Mouse (Mus musculus) heart, adult 2 months (tissue): ENCODE measurements at regions not wholly inside any gene's neighbourhood (a gene's known extent, or its start where the extent isn't known, plus 50 kb on each side); places are given as distances from the start of the nearest gene placed in this dataset.
A peak's percentile ranks its signal among the peaks of the same experiment; 100 is the strongest.

ENCODE experiments used
- DNase-seq, 2 experiments: peaks; one replicate each; pipeline ENCODE4 v3.0.0; 2021
- H3K27ac ChIP-seq: fragments of 200-600 bp; 2 replicates; pipeline ENCODE4 v1.8.1; 2022
- H3K27me3 ChIP-seq: fragments of 200-500 bp; 2 replicates; pipeline ENCODE4 v1.6.1; 2012; ENCODE audit warnings: mild to moderate bottlenecking, low read length, inconsistent platforms, mixed read lengths; ENCODE audit not compliant: control insufficient read depth, insufficient read depth
- H3K36me3 ChIP-seq: fragments of 200-500 bp; 2 replicates; pipeline ENCODE4 v1.6.1; 2012; ENCODE audit warnings: low read length, inconsistent platforms; ENCODE audit not compliant: control insufficient read depth, insufficient read depth
- H3K4me1 ChIP-seq: fragments of 200-500 bp; 2 replicates; pipeline ENCODE4 v1.6.1; 2011; ENCODE audit warnings: low read length; ENCODE audit not compliant: control insufficient read depth, insufficient read depth
- H3K4me3 ChIP-seq: fragments of 200-600 bp; 2 replicates; pipeline ENCODE4 v1.8.1; 2022
- H3K79me2 ChIP-seq: fragments of 200-500 bp; replicated peaks from 2 replicates; pipeline ENCODE4 v1.6.1; 2012; ENCODE audit warnings: mild to moderate bottlenecking, inconsistent platforms, low read length, moderate library complexity, mixed read lengths; ENCODE audit not compliant: control insufficient read depth, insufficient read depth
- H3K9ac ChIP-seq: fragments of 200-500 bp; 2 replicates; pipeline ENCODE4 v1.6.1; 2012; ENCODE audit warnings: low read depth, mild to moderate bottlenecking, control low read depth, inconsistent platforms, low read length, mixed read lengths
- CTCF ChIP-seq: fragments of 200-600 bp; IDR thresholded peaks from 2 replicates; pipeline ENCODE4 v1.8.1; 2022; ENCODE audit warnings: antibody characterized with exemption, mild to moderate bottlenecking, moderate library complexity
- EP300 ChIP-seq: fragments of 200-500 bp; IDR thresholded peaks from 2 replicates; pipeline ENCODE4 v1.6.1; 2011; ENCODE audit warnings: low read depth, low read length, control low read depth; ENCODE audit not compliant: insufficient read depth
- POLR2A ChIP-seq: fragments of 200-500 bp; IDR thresholded peaks from 2 replicates; pipeline ENCODE4 v1.6.1; 2011; ENCODE audit warnings: mild to moderate bottlenecking, low read depth, low read length, control low read depth; ENCODE audit not compliant: insufficient read depth
- WGBS: fragments of 180-500 bp; shearing (Covaris S2); methylation state at CpG from one replicate; pipeline ENCODE4 v1.1.7; 2018; 5-methylcytosine and 5-hydroxymethylcytosine counted together
- intact Hi-C: fragments of 180-260 bp; cut with DNase I; formaldehyde crosslinking; loops from one replicate; pipeline ENCODE4 v1.15.1; 2025

GRCm38 (mm10) chr5:111987036-111987435 lies 253.3 kb downstream of the Gm26897 start:
- H3K79me2 ChIP-seq = no peaks in the 10 kb centered on the region
- TF ChIP-seq CTCF (no peak), EP300 (no peak), POLR2A (no peak)
- DNase-seq = no peak
- no peak overlapping the region for H3K27ac ChIP-seq
- no peak overlapping the region for H3K4me3 ChIP-seq
- no peaks in the 10 kb centered on the region for H3K36me3 ChIP-seq
- H3K27me3 ChIP-seq = no peaks in the 10 kb centered on the region
- no peaks in the 10 kb centered on the region for H3K4me1 ChIP-seq
- no peak overlapping the region for H3K9ac ChIP-seq
- WGBS = 51% methylated on average over 6 of the region's 6 CpGs
- intact Hi-C loops = no loop called here

- H3K4me1 ChIP-seq = no peaks in the 10 kb centered on the region
- H3K9ac ChIP-seq = no peak overlapping the region
- H3K27ac ChIP-seq = no peak overlapping the region
- TF ChIP-seq CTCF = no peak
- no peak for TF ChIP-seq POLR2A
- TF ChIP-seq EP300 = no peak
- no peaks in the 10 kb centered on the region for H3K27me3 ChIP-seq
- H3K36me3 ChIP-seq = no peaks in the 10 kb centered on the region
- H3K4me3 ChIP-seq = no peak overlapping the region
- intact Hi-C loops = no loop called here
- no peak for DNase-seq
- no peaks in the 10 kb centered on the region for H3K79me2 ChIP-seq
- 85% methylated on average over 10 of the region's 10 CpGs for WGBS
Measured at GRCm38 (mm10) chr5:111991805-111992204, 258.1 kb downstream of the Gm26897 start.

DNA sequence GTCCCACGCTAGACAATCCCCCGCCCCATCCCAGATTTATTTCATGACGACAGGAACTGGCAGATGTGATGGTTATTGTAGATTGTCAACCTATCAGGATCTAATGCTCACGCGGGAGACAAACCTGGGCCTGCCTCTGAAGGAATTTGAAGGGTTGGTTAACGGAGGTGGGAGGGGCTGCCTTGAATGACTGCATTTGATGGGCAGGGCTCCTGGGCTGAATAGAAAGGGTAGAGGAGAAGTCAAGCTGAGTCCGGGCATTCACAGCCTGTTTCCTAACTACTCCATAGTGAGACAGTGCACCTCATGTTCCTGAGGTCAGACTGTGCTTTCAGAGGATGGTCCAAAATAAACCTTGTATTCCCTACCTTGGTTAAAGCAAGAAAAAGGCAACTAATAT lies 259.1 kb downstream of the Cryba4 start:
- intact Hi-C loops = no loop called here
- Histone ChIP-seq H3K27ac (no peak overlapping the region), H3K36me3 (no peaks in the 10 kb centered on the region), H3K9ac (no peak overlapping the region), H3K27me3 (no peaks in the 10 kb centered on the region), H3K79me2 (no peaks in the 10 kb centered on the region), H3K4me1 (no peaks in the 10 kb centered on the region), H3K4me3 (no peak overlapping the region)
- 73% methylated on average over 7 of the region's 7 CpGs for WGBS
- DNase-seq = no peak
- TF ChIP-seq EP300 (no peak), POLR2A (no peak), CTCF (no peak)

DNA sequence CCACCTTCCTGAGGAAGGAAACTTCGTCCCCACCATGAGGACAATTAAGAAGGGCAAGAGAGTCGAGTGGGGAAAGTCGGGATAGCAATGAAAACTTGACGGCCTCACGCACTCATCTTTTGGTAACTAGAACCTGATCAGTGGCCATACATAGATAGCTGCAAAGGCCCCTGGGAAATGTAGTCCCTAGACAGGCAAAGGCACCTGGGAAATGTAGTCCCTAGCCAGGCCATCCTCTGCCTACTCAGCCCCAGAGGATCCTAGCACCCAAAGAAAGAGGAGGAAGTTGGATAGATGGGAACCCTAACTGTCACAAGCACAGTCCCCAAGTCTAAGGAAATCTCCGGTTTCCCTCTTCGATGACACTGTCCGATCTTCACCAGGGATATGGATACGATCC lies 258.4 kb downstream of the Cryba4 start:
- H3K36me3 ChIP-seq = no peaks in the 10 kb centered on the region
- no peaks in the 10 kb centered on the region for H3K79me2 ChIP-seq
- WGBS = 66% methylated on average over 9 of the region's 9 CpGs
- H3K4me1 ChIP-seq = no peaks in the 10 kb centered on the region
- no peak overlapping the region for H3K4me3 ChIP-seq
- H3K9ac ChIP-seq = no peak overlapping the region
- TF ChIP-seq POLR2A = no peak
- TF ChIP-seq CTCF = no peak
- TF ChIP-seq EP300 = no peak
- intact Hi-C loops = no loop called here
- DNase-seq = no peak
- no peaks in the 10 kb centered on the region for H3K27me3 ChIP-seq
- no peak overlapping the region for H3K27ac ChIP-seq

DNA sequence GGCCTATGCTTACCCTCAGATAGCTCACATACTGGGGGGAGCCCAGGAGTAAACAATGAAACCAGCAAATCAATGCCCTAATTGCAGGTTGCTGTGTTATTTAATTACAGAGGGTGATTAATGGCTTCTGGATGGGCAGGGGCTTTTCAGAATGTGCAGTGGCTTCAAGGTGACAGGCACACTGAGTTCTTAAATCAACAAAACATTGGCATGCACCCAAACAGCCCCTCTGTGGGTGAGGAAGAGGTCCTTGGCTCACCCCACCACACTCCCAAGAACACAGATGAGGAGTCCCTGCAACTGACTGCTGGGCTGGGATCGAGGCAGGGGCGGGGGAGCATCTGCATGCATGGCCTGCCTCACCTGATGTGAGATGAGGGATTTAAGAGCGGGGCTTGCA lies 255.5 kb downstream of the Cryba4 start:
- H3K36me3 ChIP-seq = no peaks in the 10 kb centered on the region
- no peaks in the 10 kb centered on the region for H3K27me3 ChIP-seq
- no peak for DNase-seq
- H3K4me1 ChIP-seq = no peaks in the 10 kb centered on the region
- intact Hi-C loops = no loop called here
- WGBS = 53% methylated on average over 3 of the region's 3 CpGs
- TF ChIP-seq POLR2A (no peak), CTCF (no peak), EP300 (no peak)
- no peak overlapping the region for H3K9ac ChIP-seq
- no peak overlapping the region for H3K27ac ChIP-seq
- H3K79me2 ChIP-seq = no peaks in the 10 kb centered on the region
- H3K4me3 ChIP-seq = no peak overlapping the region

DNA sequence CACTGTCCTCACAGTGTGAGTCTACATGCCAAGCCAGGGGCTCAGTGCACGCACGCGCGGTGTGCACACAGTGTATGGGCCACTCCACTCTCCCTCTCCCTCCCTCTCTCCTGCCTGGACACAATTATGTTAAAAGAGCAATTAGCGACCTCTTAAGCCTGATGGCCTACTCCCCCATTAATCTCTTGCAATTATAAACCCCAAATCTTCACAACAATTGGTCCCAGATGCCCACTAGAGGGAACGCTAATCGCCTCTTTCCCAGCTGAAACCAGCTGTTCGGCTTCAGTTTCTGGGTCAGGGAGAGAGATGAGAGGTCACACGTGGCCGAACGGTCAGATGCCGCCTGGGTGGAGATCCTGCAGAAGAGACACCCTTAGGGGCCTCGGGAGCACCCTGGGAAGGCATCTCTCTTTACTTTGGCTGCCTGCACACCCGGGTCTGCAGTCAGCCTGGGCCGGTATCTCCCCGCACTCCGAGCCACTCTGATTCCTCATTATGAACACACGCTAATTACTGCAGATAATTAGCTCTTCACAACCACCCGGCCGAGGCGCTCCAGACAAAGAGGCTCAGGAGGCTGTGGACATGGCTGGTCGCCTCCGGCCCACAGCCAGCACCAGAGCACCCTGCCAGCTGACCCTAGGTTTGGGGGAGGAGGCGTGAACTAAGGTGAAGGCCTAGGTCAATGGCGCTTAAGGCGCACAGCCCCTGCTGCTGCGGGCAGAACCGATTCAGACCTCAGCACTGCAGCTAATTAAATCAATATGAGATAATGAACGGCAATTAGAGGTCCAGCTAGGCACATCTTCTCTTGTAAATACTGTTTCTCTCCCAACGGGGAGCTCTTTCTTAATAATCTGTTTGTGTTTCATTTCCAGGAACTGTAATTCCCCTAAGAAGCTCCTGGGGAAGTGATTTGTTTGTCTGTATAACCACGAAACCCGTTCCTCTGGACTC lies 250.3 kb downstream of the Cryba4 start:
- H3K4me3 ChIP-seq = no peak overlapping the region
- no peak overlapping the region for H3K9ac ChIP-seq
- H3K27me3 ChIP-seq = no peaks in the 10 kb centered on the region
- no peak overlapping the region for H3K27ac ChIP-seq
- H3K79me2 ChIP-seq = no peaks in the 10 kb centered on the region
- H3K4me1 ChIP-seq = no peaks in the 10 kb centered on the region
- 39% methylated on average over 32 of the region's 32 CpGs for WGBS
- no peaks in the 10 kb centered on the region for H3K36me3 ChIP-seq
- TF ChIP-seq POLR2A (no peak), CTCF (peak; percentile 18; the same call in 1 of the 2 replicates)
- DNase-seq = peak; percentile 41 to 50
- intact Hi-C loops = no loop called here
